Mouse (Mus musculus) cerebellum, adult 2 months (tissue): ENCODE data around the gene Tfrc. TPM values are rescaled to one million over a fixed set of nuclear protein-coding genes. Genes with fewer than 3 reads are reported as not detected.

ENCODE experiments used
- DNase-seq, 2 experiments: peaks; one replicate each; pipeline ENCODE4 v3.0.0; 2021
- H3K27ac ChIP-seq: fragments of 200-500 bp; 2 replicates; pipeline ENCODE4 v1.5.1; 2012; ENCODE audit warnings: low read length, control low read depth, inconsistent platforms; ENCODE audit not compliant: insufficient read depth
- H3K27me3 ChIP-seq: fragments of 200-500 bp; 2 replicates; pipeline ENCODE4 v1.6.1; 2012; ENCODE audit warnings: inconsistent platforms, mild to moderate bottlenecking, low read length, moderate library complexity; ENCODE audit not compliant: control insufficient read depth, insufficient read depth
- H3K4me1 ChIP-seq: fragments of 200-500 bp; 2 replicates; pipeline ENCODE4 v1.6.1; 2011; ENCODE audit warnings: low read length; ENCODE audit not compliant: control insufficient read depth, insufficient read depth
- H3K4me3 ChIP-seq: fragments of 200-500 bp; replicated peaks from 2 replicates; pipeline ENCODE3; 2011; ENCODE audit warnings: mild to moderate bottlenecking, low read depth, low read length, control low read depth; ENCODE audit not compliant: insufficient read depth
- CTCF ChIP-seq: fragments of 200-500 bp; IDR thresholded peaks from 2 replicates; pipeline ENCODE4 v1.5.1; 2011; ENCODE audit warnings: low read depth, mild to moderate bottlenecking, control low read depth, low read length, moderate library complexity, borderline replicate concordance; ENCODE audit not compliant: insufficient read depth
- POLR2A ChIP-seq: fragments of 200-500 bp; IDR thresholded peaks from 2 replicates; pipeline ENCODE4 v1.6.1; 2011; ENCODE audit warnings: low read length, control low read depth, borderline replicate concordance; ENCODE audit not compliant: insufficient read depth
- WGBS: fragments of 180-500 bp; shearing (Covaris S2); methylation state at CpG from one replicate; pipeline ENCODE4 v1.1.7; 2018; 5-methylcytosine and 5-hydroxymethylcytosine counted together
- polyA plus RNA-seq: library from polyadenylated mRNA; depleted of rRNA; stranded (reverse); fragments of >200 nt; gene quantifications from 2 replicates; pipeline ENCODE4 v1.2.3, GENCODE M21; 2012

Gene Tfrc
- polyA plus RNA-seq, 1 experiment: 82.5 TPM

- Histone ChIP-seq H3K4me3 (no peak overlapping the region), H3K27ac (no peak overlapping the region), H3K4me1 (peaks cover 13% of the 10 kb centered on the region; the same call in 1 of the 2 replicates), H3K27me3 (no peaks in the 10 kb centered on the region)
- 86% methylated on average over 10 of the region's 10 CpGs for WGBS
- DNase-seq: no peak
- TF ChIP-seq CTCF: no peak
- TF ChIP-seq POLR2A: no peak
Observed at GRCm38 (mm10) chr16:32670354-32671124, 61.8 kb downstream of the Tfrc start.

GRCm38 (mm10) chr16:32671206-32671887 lies 62.6 kb downstream of the Tfrc start:
- H3K27ac ChIP-seq: no peak overlapping the region
- no peaks in the 10 kb centered on the region for H3K27me3 ChIP-seq
- H3K4me1 ChIP-seq: 0 out of 2 replicates have a peak, but pooled peaks cover 9% of the 10 kb centered on the region
- no peak overlapping the region for H3K4me3 ChIP-seq
- WGBS: 84% methylated on average over 13 of the region's 13 CpGs
- TF ChIP-seq POLR2A (no peak), CTCF (no peak)
- no peak for DNase-seq

GRCm38 (mm10) chr16:32672250-32672649 lies 63.5 kb downstream of the Tfrc start:
- no peak for TF ChIP-seq POLR2A
- TF ChIP-seq CTCF: no peak
- 85% methylated on average over 7 of the region's 7 CpGs for WGBS
- no peak overlapping the region for H3K27ac ChIP-seq

GRCm38 (mm10) chr16:32672861-32673560 lies 64.3 kb downstream of the Tfrc start:
- Histone ChIP-seq H3K4me3 (no peak overlapping the region), H3K27me3 (no peaks in the 10 kb centered on the region), H3K4me1 (0 out of 2 replicates have a peak, but pooled peaks cover 3% of the 10 kb centered on the region), H3K27ac (no peak overlapping the region)
- DNase-seq: no peak
- WGBS: 59% methylated on average over 13 of the region's 13 CpGs
- TF ChIP-seq CTCF: no peak
- no peak for TF ChIP-seq POLR2A

More at GRCm38 (mm10) chr16:32672250-32672649, 63.5 kb downstream of the Tfrc start:
- H3K4me1 ChIP-seq: 0 out of 2 replicates have a peak, but pooled peaks cover 9% of the 10 kb centered on the region
- no peak overlapping the region for H3K4me3 ChIP-seq
- no peaks in the 10 kb centered on the region for H3K27me3 ChIP-seq
- DNase-seq: no peak

GRCm38 (mm10) chr16:32674121-32674740 lies 65.5 kb downstream of the Tfrc start:
- DNase-seq: no peak
- 70% methylated on average over 17 of the region's 17 CpGs for WGBS
- 0 out of 2 replicates have a peak, but pooled peaks cover 3% of the 10 kb centered on the region for H3K4me1 ChIP-seq
- H3K4me3 ChIP-seq: no peak overlapping the region
- no peaks in the 10 kb centered on the region for H3K27me3 ChIP-seq
- TF ChIP-seq POLR2A (no peak), CTCF (no peak)
- H3K27ac ChIP-seq: no peak overlapping the region

GRCm38 (mm10) chr16:32677040-32677700 lies 68.5 kb downstream of the Tfrc start:
- TF ChIP-seq CTCF: no peak
- WGBS: 60% methylated on average over 10 of the region's 10 CpGs
- Histone ChIP-seq H3K4me1 (0 out of 2 replicates have a peak, but pooled peaks cover 3% of the 10 kb centered on the region), H3K27ac (no peak overlapping the region), H3K4me3 (no peak overlapping the region), H3K27me3 (no peaks in the 10 kb centered on the region)
- no peak for DNase-seq

- DNase-seq: no peak
- TF ChIP-seq POLR2A (no peak), CTCF (no peak)
- WGBS: 70% methylated on average over 14 of the region's 14 CpGs
- H3K4me3 ChIP-seq: no peak overlapping the region
- no peaks in the 10 kb centered on the region for H3K4me1 ChIP-seq
- no peak overlapping the region for H3K27ac ChIP-seq
- no peaks in the 10 kb centered on the region for H3K27me3 ChIP-seq
Observed at GRCm38 (mm10) chr16:32677903-32678302, 69.2 kb downstream of the Tfrc start.

- Histone ChIP-seq H3K27ac (no peak overlapping the region), H3K27me3 (no peaks in the 10 kb centered on the region), H3K4me1 (no peaks in the 10 kb centered on the region), H3K4me3 (no peak overlapping the region)
- DNase-seq: no peak
- WGBS: 78% methylated on average over 14 of the region's 14 CpGs
- no peak for TF ChIP-seq CTCF
- no peak for TF ChIP-seq POLR2A
Observed at GRCm38 (mm10) chr16:32678812-32679211, 70.1 kb downstream of the Tfrc start.
